10 mouse cellular contexts compared by ENCODE assay signal in the genomic region with DNA sequence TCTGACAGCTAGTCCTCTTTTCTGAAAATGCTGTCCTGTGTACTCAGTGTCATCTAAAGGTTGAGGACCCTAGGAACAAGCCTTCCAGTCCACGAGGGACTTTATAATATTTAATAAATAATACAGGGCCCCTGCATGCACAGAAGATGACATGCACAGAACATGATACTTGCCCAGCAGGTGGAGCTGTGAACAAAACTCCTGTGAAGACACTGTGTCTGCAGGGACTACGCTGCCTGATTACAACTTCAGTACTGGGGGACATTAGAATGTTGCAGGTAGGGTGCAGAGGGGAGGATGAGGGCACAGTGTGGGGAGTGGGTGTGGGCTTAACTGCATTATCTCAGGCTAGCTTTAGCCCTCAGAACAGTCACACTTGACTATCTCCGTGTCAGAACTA. TPM values are rescaled to one million over a fixed set of nuclear protein-coding genes. Genes with fewer than 3 reads are reported as not detected.
A peak's percentile ranks its signal among the peaks of the same experiment; 100 is the strongest.
DNase-seq lines count a peak whose midpoint lies in the region; ATAC-seq and TF ChIP-seq lines count a peak whose summit lies in the region.
"Had no signal": no experiment of that assay in that cellular context is flagged by ENCODE, and none has a peak within 500 bp of the region (broad histone marks: within the 10 kb centered on the region; RNA-seq: fewer than 3 reads in every experiment).

No protein-coding gene starts in this region.

- H3K36me3 ChIP-seq in heart, postnatal 0 days (replicated peaks; ENCODE audit: control insufficient read depth, insufficient read depth, low read length), result no peaks in the 10 kb centered on the region
- no peaks in the 10 kb centered on the region for H3K36me3 ChIP-seq in liver, postnatal 0 days (replicated peaks; ENCODE audit: insufficient read depth, low read length)
- no peaks in the 10 kb centered on the region for H3K36me3 ChIP-seq in neural tube, embryonic 14.5 days (ENCODE audit: control insufficient read depth, insufficient read depth, low read length)
- H3K36me3 ChIP-seq: embryonic facial prominence, embryonic 12.5 days had no signal

- ATAC-seq in heart, postnatal 0 days (ENCODE audit: insufficient read depth, low read depth), result peak; percentile 24; the same call in 1 of the 2 replicates
- ATAC-seq in liver, postnatal 0 days, result no peak
- peak; percentile 78 for ATAC-seq in neural tube, embryonic 14.5 days (ENCODE audit: low read depth)

- H3K9me3 ChIP-seq in heart, postnatal 0 days (replicated peaks; ENCODE audit: control insufficient read depth, low read length), result no peaks in the 10 kb centered on the region
- H3K9me3 ChIP-seq in liver, postnatal 0 days (ENCODE audit: low read length), result no peaks in the 10 kb centered on the region
- H3K9me3 ChIP-seq in neural tube, embryonic 14.5 days (ENCODE audit: control insufficient read depth, low read length), result no peaks in the 10 kb centered on the region
- H3K9me3 ChIP-seq: embryonic facial prominence, embryonic 12.5 days had no signal

- TF ChIP-seq CTCF in heart, postnatal 0 days (IDR thresholded peaks at IDR 0.05; ENCODE audit: low read depth), result peak; percentile 74
- peak; percentile 68 for TF ChIP-seq CTCF in liver, postnatal 0 days (IDR thresholded peaks at IDR 0.05; ENCODE audit: low read depth)

- no peak overlapping the region for H3K27ac ChIP-seq in heart, postnatal 0 days (ENCODE audit: low read depth)
- H3K27ac ChIP-seq in liver, postnatal 0 days (ENCODE audit: low read depth), result no peak overlapping the region
- no peak overlapping the region for H3K27ac ChIP-seq in neural tube, embryonic 14.5 days (ENCODE audit: low read depth, low read length)
- H3K27ac ChIP-seq: embryonic facial prominence, embryonic 12.5 days had no signal

- no peak overlapping the region for H3K4me2 ChIP-seq in heart, postnatal 0 days (ENCODE audit: low read depth, low read length)
- H3K4me2 ChIP-seq in liver, postnatal 0 days (ENCODE audit: low read depth, low read length), result no peak overlapping the region
- H3K4me2 ChIP-seq in neural tube, embryonic 14.5 days (ENCODE audit: low read depth, low read length), result no peak overlapping the region
- H3K4me2 ChIP-seq: embryonic facial prominence, embryonic 12.5 days had no signal

- H3K4me1 ChIP-seq in heart, postnatal 0 days (ENCODE audit: control insufficient read depth, insufficient read depth), result no peaks in the 10 kb centered on the region
- H3K4me1 ChIP-seq in liver, postnatal 0 days (ENCODE audit: insufficient read depth), result no peaks in the 10 kb centered on the region
- no peaks in the 10 kb centered on the region for H3K4me1 ChIP-seq in neural tube, embryonic 14.5 days (ENCODE audit: control insufficient read depth, insufficient read depth, low read length)
- H3K4me1 ChIP-seq: embryonic facial prominence, embryonic 12.5 days had no signal

- no peaks in the 10 kb centered on the region for H3K27me3 ChIP-seq in heart, postnatal 0 days (ENCODE audit: control insufficient read depth, insufficient read depth, low read length)
- no peaks in the 10 kb centered on the region for H3K27me3 ChIP-seq in liver, postnatal 0 days (ENCODE audit: insufficient read depth, low read length)
- no peaks in the 10 kb centered on the region for H3K27me3 ChIP-seq in neural tube, embryonic 14.5 days (ENCODE audit: control insufficient read depth, insufficient read depth, low read length)
- H3K27me3 ChIP-seq: embryonic facial prominence, embryonic 12.5 days had no signal

- no peak for TF ChIP-seq EP300 in heart, postnatal 0 days (IDR thresholded peaks at IDR 0.05; ENCODE audit: low read depth)
- TF ChIP-seq EP300 in liver, postnatal 0 days (IDR thresholded peaks at IDR 0.05; ENCODE audit: low read depth), result no peak

- no peak overlapping the region for H3K4me3 ChIP-seq in heart, postnatal 0 days (ENCODE audit: low read depth, low read length)
- no peak overlapping the region for H3K4me3 ChIP-seq in liver, postnatal 0 days (ENCODE audit: low read depth, low read length)
- no peak overlapping the region for H3K4me3 ChIP-seq in neural tube, embryonic 14.5 days (ENCODE audit: low read depth, low read length)
- H3K4me3 ChIP-seq: embryonic facial prominence, embryonic 12.5 days; myocyte had no signal

- 29% methylated on average over 3 of the region's 3 CpGs for WGBS in heart, postnatal 0 days
- 29% methylated on average over 3 of the region's 3 CpGs for WGBS in liver, postnatal 0 days (ENCODE audit: insufficient replicate concordance)
- 43% methylated on average over 3 of the region's 3 CpGs for WGBS in neural tube, embryonic 14.5 days

- no peak overlapping the region for H3K9ac ChIP-seq in heart, postnatal 0 days (replicated peaks; ENCODE audit: low read depth, low read length)
- no peak overlapping the region for H3K9ac ChIP-seq in liver, postnatal 0 days (replicated peaks)
- no peak overlapping the region for H3K9ac ChIP-seq in neural tube, embryonic 14.5 days (replicated peaks; ENCODE audit: low read depth, low read length)
- H3K9ac ChIP-seq: embryonic facial prominence, embryonic 12.5 days had no signal

- DNase-seq in 3T3-L1 (ENCODE audit: low read depth, low spot score), result peak; percentile 79
- peak; percentile 68 for DNase-seq in adipocyte (ENCODE audit: low spot score)
- peak; percentile 72 for DNase-seq in embryo, embryonic 10.5 days (ENCODE audit: low spot score)
- peak; percentile 44 for DNase-seq in heart, postnatal 0 days (ENCODE audit: low spot score)
- DNase-seq in kidney, postnatal 36 days, result peak; percentile 45 to 81
- peak; percentile 45 for DNase-seq in liver, postnatal 0 days
- peak; percentile 35 for DNase-seq in thymus, postnatal 25 days

RNA-seq across cellular contexts. Expression of a gene that starts 28.4 kb away (rescaled TPM):
- not detected in 2 replicates for total RNA-seq in heart, postnatal 0 days (2014; rRNA removed; ENCODE audit: low replicate concordance)
- 0.44 and 0.52 TPM in 2 replicates for polyA plus RNA-seq in heart, postnatal 0 days (2015; fragmentation: Nextera tagmentation; extraction: Ambion mirVana)
- polyA plus RNA-seq in liver, postnatal 0 days (2015; fragmentation: Nextera tagmentation; extraction: Ambion mirVana), result 0.06 TPM in 1 of 2 replicates, not detected in the other
- polyA plus RNA-seq in neural tube, embryonic 14.5 days (2014; fragmentation: Nextera tagmentation; extraction: Ambion mirVana), result 0.70 and 1.1 TPM in 2 replicates
